Mouse (Mus musculus): ENCODE results near the gene Tmeff2.
"Not testable (repeated sequence)": the region's sequence is repeated elsewhere in the genome, so short reads cannot be mapped to it uniquely, and the experiment has no call there.

Gene Tmeff2

DNA sequence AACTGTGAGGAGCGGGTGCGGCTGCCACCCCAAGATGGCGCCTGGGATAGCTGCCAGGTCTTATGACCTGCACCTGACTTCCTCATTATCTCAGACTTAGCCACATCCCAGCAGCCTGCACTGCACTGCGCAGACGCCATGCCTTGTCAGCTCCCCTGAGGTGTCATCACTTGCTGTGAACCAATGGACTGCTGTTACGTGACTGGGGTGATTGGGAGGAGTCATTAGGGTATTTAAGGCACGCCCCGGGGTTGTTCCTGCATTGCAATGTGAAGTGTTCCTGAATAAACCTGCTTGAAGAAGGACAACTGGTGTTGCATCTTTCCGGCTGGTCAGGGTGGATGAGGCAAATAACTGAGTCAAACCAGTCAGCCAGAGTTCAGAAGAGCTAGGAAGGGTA, at the start of gene Tmeff2:
Gene Tmeff2 (plus strand): TSS at position 262 of the 400 bp plus-strand sequence.
- not testable (repeated sequence) for DNase-seq (ENCODE audit: low spot score)

DNA sequence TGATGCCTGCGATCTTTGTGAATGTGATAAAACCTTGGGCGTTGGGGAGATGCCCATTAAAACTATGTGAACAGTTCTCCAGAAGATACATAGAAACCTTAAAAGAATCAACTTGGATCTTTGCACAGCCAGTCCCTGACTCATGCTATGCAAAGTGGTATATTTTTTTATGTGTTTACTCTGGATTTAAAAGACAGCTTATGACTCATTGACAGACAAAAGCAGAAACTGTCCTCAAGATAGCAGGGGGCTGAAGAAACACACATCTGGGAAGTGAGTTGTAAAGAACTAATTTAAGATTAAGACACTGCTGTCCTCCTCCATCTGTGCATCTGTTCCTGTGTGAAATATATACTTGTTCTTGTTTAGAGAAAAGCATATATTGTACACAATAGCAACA, 38.9 kb upstream of the Tmeff2 start:
- no peak for DNase-seq (ENCODE audit: low spot score)

DNA sequence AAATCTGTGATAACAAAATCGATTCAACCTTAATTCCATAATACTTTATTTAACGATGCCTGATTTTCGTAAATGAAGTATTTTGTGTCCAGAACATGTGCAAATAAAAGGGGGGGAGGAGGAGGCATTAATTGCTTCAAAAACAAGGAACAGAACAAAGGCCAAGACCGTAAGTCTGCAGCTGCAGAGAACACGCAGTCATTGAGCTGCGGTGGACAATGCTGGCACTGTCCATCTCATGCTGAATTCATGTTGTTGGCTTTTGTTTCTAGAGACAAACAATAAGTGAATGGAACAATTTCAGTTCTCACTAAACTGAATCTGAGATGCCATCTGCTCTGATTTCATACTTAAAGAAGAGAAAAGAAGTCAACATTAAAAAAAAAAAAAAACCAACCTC, 2.8 kb upstream of the Tmeff2 start:
- DNase-seq (ENCODE audit: low spot score), result no peak

DNA sequence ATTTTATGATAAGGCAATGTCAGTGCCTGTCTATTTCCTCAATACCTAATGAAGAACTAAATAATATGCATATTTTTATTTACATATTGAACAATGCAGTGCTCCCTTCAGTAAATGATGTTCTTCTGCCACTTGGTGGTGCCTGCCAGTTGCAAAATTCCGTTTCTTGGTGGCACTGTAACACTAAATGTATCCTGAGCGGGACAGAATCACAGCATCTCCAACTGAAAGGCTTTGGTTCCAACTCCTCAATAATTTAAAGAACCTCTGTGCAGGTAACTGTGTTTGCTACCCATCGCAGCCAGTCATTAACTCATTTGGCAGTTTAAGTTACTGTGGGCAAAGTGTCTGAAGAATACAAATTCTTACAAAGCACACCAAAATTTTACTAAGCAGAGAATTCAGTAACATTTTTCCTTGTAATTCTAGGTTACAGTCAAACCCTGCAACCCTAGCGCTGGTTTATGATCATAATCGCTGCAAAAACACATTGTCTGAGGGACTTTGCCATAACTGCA, 24.4 kb downstream of the Tmeff2 start:
- DNase-seq (ENCODE audit: low spot score), result no peak

DNA sequence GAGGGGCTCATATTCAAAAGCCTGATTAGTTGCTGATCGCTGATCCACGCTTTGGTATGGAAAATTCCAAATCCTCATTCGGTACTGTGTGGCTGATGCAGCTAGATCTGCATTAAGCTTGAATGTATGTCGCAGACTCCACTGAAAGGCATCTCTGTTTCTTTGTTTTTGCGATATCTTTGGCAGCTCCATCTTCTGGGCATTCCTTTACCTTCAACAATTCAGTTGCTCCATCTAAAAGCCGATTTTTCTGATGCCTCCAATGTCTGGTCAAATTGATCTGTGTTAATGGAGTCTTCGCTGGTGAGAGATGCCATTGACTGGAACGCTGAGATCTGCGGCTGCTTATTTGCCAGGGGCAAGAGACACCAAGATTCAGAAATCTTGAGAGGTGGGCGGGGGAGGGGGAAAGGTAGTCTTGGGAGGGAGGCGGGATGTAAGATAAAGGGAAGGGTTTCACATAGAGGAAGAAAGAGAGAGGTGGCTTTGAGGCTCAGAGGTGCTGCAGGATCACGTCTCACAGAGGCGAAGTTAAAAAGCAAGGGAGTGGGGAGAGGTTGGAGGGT, 25.0 kb downstream of the Tmeff2 start:
- no peak for DNase-seq (ENCODE audit: low spot score)

GRCm38 (mm10) chr1:50926374-50927060, 26.1 kb downstream of the Tmeff2 start:
- DNase-seq (ENCODE audit: low spot score), result peak; percentile 59

- peak; percentile 95 for DNase-seq (ENCODE audit: low spot score)
Measured at GRCm38 (mm10) chr1:50927077-50927611, 26.7 kb downstream of the Tmeff2 start.

DNA sequence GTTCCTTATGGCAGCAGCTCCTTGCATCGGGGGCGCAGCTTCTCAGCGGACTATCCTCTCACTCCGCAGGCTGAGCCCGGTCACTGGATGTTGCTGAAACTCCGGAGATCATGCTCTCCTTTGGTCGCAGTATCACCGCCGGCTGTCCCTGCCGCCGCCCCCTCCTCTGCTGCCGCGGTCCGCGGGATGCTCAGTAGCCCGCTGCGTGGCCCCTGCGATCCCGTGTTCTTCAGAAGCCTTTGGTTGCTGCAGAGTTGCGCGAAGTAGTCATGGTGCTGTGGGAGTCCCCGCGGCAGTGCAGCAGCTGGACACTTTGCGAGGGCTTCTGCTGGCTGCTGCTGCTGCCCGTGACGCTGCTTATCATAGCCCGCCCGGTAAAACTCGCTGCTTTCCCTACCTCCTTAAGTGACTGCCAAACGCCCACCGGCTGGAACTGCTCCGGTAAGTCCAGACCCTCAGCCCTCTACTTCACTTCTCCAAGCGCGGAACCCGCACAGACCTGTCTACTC, 27.3 kb downstream of the Tmeff2 start:
- DNase-seq (ENCODE audit: low spot score), result peak; percentile 51

GRCm38 (mm10) chr1:50928776-50929175, 28.3 kb downstream of the Tmeff2 start:
- DNase-seq (ENCODE audit: low spot score), result no peak

DNA sequence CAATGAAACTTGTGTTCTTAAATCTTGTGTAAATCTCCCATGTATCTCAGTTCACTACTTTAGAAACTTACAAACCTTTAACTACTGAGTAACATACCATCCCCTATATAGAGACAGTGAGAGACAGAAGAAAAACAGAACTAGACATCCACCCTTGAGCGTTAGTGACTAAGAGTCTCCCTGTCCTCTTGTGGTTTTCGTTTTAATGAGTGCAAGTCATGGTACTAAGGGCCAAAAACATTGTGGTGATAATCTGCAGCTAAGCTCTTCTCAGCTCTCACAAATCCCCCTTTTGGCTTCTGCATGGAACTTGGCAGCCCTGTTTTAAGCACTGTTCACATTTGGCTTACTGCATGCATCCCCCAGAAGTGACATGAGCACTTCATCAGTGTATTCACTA, 34.6 kb downstream of the Tmeff2 start:
- no peak for DNase-seq (ENCODE audit: low spot score)

DNA sequence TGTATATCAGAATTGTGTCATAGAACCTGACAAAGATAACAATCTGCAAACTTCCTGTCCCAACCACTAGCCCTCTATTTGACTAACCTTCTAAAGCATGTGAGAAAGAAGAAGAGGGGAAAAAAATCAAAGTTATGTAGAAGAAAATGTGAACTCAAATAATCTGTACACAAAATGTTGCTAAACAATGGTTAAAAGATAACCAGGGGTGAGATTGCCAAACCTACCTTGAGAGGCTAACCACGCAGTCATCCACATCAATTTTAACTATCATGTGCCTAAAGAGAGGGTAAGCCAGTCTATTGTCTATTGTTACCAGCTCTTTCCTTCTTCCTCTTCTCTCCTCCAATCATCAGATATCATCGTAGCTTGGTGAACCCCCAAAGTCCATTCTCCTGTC, 35.0 kb downstream of the Tmeff2 start:
- no peak for DNase-seq (ENCODE audit: low spot score)

- no peak for DNase-seq (ENCODE audit: low spot score)
Measured at GRCm38 (mm10) chr1:50940131-50941039, 39.9 kb downstream of the Tmeff2 start.

DNA sequence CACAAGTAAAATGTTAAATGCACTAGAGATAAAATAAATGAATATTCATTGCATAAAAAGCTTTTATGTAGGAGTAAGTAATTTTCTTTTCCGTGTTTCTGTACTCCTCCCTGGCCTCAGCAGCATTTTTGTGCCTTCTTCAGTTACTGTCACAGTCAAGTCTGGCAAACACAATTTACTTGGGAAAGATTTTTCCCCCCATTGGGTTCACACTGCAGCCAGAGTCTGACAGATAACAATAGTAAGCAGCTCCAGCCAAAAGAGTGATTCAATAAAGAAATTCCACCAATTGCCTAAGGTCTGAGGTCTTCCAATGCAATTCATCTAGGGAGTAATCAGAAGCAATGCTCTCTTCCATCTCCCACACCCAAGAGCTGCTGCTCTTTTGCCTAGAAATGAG, 48.1 kb downstream of the Tmeff2 start:
- no peak for DNase-seq (ENCODE audit: low spot score)

- no peak for DNase-seq (ENCODE audit: low spot score)
Measured at GRCm38 (mm10) chr1:50958844-50959243, 58.4 kb downstream of the Tmeff2 start.

- peak; percentile 73 for DNase-seq (ENCODE audit: low spot score)
Measured at GRCm38 (mm10) chr1:50961954-50962648, 61.7 kb downstream of the Tmeff2 start.

DNA sequence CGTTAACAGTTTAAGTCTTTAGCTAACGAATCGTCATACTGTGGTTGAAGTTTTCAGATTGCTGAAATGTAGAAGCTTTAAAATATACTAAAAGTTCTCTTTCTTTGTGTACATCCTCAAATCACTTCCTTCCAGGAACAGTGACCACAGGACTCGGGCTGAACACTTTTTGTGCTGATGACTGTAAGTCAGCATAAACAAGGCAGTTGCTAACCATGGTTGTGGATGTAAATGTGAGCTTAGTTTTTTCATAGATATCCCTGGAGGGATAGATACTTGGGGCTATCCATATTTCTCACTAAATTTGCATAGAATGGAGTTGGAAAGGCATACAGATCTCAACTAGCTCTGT, 62.2 kb downstream of the Tmeff2 start:
- DNase-seq (ENCODE audit: low spot score), result no peak

GRCm38 (mm10) chr1:50969685-50970084, 69.2 kb downstream of the Tmeff2 start:
- no peak for DNase-seq (ENCODE audit: low spot score)

DNA sequence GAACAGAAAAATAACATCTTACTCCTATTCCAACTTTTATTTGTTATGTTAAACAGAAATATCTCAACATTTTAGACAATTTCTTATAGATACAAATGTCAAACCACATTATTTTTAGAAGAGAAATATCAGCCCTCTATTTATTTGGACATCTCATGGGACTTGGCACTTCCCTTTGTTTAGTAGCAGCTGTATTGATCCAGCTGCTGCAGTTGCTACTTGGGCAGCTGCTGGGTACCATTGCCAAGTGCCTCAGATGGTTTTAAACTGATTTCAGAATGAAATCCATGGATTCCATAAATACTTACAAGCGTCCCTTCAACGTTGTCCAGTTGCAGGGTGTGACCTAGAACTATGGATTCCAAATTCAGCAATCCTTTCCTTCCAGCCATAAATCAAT, 70.4 kb downstream of the Tmeff2 start:
- no peak for DNase-seq (ENCODE audit: low spot score)

DNA sequence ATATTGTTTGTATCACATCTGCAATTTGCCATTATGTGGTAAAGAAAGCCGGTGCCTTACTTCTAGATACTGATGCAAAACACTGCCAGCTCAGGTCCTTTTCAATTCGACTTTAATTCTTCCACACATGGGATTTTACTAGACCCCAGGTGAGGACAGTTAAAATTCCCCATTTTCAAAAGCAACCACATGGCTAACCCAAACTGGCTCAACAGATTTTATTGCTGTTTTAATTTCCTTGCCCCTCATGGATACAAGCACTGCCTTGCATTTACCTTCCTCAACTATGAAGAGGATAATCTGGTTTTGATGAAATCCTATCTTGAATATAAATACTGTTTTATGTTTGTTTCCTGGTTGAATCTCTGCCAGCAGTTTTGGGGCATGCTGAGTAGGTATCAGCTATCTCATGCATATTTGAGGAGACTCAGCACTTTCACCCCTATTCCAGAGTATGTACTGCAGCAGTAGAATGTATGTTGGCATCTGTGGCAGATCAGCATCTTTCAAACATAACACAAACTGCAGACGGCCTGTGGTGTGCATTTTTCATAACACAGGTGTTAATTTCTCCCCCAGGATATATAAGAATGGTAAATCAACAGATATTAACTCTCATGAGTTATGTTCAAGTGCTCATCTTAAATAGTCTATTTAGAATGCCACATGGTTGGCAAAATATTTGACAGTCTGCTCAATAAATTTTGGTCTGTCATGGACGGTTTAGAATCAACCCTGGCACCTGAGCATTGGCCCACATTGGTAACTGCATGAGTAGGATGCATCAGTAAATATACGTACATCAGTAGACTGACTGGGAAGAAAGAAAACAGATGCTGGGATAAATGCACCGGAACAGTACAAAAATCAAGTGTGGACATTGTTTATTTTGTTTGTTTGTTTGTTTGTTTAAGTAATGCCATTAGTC, 72.3 kb downstream of the Tmeff2 start:
- no peak for DNase-seq (ENCODE audit: low spot score)

DNA sequence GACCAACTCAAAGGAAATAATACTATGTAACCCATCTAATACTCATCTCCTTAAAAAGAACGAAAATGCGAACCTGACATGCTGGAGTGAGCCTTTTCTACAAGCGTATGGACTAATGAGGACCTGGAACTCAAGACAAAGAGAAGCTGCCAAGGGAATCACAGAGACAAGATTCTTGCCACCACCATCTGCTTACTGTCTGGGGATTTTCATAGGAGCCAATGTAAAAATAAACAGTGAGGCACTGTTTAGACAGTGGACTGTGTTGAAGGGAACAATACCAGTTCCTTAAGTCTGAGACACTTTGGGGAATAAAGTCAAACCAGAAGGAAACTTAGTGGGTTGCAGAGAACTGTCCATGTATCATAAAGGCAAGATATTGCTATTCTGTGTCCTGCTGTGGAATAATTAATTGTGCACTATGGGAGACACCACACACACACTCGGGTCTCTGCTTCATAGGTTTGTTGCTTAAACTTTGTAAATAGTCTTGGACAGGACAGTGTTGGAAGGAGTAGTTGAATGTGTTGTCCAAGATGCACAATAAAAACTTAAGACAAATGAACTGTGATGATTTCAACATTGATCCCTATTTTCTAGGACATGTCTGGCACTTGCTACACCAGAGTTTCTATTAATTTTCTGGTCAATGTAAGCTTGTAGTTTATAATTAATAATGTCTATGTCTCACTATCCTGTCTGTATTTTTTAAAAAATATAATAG, 79.1 kb downstream of the Tmeff2 start:
- no peak for DNase-seq (ENCODE audit: low spot score)
